Mouse (Mus musculus) cerebellum, postnatal 25 days (tissue): Measurements from ENCODE around the gene Cdc20b.
"Not testable (repeated sequence)": the region's sequence is repeated elsewhere in the genome, so short reads cannot be mapped to it uniquely, and the experiment has no call there.

Source experiments
- DNase-seq, 2 experiments: peaks; one replicate each; pipeline ENCODE4 v3.0.0; 2021; ENCODE audit warnings: mixed read lengths in 2 of 2

Gene Cdc20b

DNA sequence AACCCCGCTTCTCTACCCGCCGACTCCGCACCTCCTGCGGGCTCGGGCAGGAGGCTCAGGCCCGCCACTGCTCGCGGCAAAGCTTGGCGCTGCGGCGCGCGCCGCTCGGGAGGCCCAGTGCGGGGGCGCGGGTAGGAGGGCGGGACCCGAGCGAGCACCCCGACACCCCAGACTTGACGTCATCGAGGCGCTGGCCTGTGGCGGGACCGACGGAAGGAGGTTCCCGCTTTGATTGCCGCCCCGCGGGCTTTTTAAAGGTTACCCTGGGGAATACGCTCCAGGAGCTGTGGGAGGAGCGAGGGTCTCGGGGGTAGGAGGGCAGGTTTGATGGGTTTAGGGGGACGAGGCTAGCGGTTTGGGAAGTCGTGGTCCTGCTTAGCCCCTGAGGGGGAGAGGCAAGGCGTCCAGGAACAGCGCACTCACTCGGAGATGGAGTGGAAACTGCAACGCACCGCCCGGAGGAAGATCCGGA lies at the start of gene Cdc20b:
TSS of gene Cdc20b (plus strand) at position 162 of the 472 bp plus-strand sequence.
- peak; percentile 58 to 69 for DNase-seq

DNA sequence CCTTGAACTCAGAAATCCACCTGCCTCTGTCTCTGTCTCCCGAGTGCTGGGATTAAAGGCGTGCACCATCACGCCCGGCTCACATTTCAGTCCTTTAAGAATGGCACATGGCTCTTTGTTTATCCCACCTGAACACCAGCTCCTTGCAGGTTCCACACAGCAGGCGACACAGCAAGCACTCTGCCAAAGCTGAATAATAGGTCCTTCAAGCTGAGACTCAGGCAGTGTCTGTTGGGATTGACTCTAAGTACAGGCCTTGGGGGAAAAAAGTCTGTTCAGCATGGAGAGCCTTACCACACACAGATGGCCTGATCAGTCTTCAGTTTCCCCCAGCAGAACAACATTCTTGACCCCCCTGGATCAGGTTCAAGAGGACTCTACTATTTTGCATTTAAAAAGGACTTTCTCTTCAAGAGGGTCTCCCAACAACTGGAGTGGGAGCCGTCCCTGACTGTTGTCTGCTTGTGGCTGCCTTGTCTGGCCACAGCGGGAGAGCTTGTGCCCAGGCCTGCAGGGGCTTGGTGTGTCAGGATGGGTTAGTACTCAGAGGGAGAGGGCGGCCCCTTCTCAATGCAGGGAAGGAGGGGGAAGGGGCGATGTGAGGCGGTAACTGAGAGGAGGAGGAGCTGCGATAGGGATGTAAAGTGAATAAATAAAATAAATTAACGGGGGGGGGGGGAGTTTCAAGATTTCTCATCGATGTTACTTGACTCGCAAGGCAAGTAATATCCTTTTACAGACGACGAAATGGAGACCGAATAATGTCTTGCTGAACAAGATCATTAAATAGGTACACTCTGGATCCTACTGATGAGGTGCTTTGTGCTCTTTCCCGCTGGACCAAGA lies 49.1 kb upstream of the Cdc20b start:
- no peak for DNase-seq

DNA sequence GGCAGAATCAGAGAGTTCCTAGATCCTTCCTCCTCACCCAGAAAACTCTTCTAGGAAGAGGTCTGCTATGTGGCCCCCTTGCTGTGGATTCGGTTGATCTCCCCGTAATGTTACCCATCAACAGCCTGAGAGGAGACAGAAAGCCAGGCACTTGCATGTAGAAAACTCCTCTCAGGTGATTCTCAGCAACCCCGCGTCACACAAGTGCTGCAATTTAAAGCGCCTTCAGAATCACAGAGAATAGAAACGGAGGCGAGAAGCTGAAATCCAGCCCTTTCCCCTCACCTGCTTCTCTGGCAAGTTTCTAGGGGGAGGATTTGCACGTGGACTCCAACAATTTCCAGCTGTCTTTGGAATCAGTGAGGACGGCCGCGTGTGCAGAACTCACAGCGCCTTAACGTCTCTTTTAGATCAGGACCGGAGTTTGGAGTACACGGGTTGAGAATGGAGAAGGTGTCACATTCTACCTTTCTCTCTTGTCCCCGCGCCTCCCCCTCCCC lies 48.4 kb upstream of the Cdc20b start:
- no peak for DNase-seq

- DNase-seq = peak; percentile 82 to 89
These were observed 47.4 kb upstream of the Cdc20b start, which contains the start of gene Ccno for GRCm38 (mm10) chr13:112987532-112987943. Gene Ccno (plus strand): TSS chr13:112987802.

GRCm38 (mm10) chr13:112987991-112988390 lies 46.9 kb upstream of the Cdc20b start:
- peak in 1 of 2 experiments; percentile 49 for DNase-seq

DNA sequence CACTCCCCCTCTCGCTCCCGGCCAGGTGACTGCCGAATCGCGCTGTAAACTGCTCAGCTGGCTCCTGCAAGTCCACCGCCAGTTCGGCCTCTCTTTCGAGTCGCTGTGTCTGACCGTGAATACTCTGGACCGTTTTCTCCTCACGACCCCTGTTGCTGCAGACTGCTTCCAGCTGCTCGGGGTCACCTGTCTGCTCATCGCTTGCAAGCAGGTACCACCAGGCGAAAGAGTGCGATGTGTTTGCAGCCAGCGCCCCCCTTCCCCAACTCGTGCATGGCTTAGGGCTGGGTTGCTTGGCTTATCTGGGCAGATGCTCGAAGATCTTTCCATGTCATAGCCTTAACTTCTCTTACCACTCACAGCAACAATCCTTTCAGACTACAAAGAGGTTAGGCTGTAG lies 46.0 kb upstream of the Cdc20b start:
- DNase-seq = peak in 1 of 2 experiments; percentile 14

DNA sequence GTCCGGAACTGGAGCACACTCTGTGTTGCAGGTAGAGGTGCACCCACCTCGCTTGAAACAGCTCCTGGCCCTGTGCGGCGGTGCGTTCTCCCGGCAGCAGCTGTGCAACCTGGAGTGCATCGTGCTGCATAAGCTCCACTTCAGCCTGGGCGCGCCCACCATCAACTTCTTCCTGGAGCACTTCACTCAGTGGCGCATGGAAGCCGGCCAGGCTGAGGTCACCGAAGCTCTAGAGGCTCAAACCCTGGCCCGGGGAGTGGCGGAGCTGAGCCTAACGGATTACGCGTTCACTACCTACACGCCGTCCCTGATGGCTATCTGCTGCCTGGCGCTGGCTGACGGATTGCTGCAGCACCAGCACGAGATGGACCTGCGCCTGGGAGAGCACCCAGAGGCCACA lies 45.4 kb upstream of the Cdc20b start:
- DNase-seq = no peak

DNA sequence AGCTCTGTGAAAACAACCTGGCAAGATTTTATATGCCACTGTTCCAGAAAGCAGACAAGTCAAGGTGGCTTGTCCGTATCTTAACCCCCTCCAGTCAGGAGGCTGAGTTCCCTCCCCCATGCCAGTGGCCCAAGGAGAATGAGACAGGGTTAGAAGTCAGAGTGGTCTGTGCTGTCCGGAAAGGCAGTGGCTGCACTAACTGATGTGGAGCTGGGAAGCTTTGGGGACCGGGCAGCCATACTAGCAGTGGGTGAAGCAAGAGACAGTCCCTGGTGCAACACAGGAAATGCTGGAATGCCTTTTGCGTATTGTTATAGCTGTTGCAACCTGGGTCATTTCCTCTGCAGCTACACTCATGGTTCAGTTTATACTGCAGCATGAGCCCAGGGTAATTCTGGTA lies 44.6 kb upstream of the Cdc20b start:
- DNase-seq = no peak

GRCm38 (mm10) chr13:112993531-112994152 lies 41.3 kb upstream of the Cdc20b start, which contains the start of gene Mcidas:
Gene Mcidas (plus strand): TSS chr13:112993845.
- peak; percentile 49 to 64 for DNase-seq

DNA sequence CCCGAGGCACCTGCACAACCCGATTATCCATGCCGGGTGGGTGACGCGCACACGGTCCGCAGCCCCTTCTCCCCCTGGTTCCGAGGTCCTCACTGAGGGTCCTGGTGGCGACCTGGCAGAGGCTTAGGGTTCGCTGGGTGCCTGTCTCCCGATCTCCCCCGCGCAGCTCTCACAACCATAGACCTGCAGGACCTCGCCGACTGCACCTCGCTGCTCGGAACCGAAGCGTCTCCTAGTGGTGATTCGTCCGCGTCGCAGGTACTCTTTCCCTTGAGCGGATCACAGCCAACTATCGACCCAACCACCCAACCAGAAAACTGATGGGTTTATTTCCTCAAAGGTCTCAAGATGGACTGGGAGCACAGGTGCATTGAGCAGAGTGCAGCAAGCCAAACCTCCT lies 40.7 kb upstream of the Cdc20b start:
- DNase-seq = peak; percentile 75 to 86

DNA sequence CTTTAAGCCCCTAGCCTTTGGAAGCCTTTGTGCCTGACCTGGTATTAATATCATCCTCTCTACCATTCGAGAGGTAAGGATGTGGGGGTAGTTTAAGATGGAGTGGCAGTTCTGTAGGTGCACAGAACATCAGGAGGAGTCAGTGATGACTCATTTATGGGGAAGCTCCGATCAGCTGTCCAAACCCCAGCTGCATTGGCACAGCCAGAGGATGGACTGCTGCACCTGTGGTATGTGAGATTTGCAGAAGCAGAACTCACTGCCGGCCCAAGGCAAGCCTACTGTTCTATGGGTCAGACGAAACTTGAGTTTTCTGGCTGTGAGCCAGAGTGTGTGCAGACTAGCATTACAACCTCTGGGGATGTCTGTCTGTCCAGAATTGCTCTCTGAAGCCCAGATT lies 38.5 kb upstream of the Cdc20b start:
- DNase-seq = no peak

DNA sequence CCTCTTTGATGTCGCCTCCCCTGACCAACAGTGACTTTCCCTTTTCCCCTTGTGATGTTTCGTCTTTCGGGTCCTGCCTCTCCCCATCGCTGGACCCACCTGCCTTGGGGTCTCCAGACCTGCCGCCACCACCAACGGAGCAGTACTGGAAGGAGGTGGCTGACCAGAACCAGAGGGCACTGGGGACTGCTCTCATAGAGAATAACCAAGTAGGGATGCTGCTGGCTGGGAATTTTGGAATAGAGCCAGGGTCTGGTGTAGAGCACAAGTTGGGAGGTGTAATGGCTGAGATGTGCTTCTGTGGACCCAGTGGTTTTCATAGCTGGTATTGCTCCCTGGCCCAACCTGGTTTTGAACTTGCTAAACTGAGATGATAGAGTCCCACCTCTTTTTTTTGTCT lies 37.5 kb upstream of the Cdc20b start:
- no peak for DNase-seq

DNA sequence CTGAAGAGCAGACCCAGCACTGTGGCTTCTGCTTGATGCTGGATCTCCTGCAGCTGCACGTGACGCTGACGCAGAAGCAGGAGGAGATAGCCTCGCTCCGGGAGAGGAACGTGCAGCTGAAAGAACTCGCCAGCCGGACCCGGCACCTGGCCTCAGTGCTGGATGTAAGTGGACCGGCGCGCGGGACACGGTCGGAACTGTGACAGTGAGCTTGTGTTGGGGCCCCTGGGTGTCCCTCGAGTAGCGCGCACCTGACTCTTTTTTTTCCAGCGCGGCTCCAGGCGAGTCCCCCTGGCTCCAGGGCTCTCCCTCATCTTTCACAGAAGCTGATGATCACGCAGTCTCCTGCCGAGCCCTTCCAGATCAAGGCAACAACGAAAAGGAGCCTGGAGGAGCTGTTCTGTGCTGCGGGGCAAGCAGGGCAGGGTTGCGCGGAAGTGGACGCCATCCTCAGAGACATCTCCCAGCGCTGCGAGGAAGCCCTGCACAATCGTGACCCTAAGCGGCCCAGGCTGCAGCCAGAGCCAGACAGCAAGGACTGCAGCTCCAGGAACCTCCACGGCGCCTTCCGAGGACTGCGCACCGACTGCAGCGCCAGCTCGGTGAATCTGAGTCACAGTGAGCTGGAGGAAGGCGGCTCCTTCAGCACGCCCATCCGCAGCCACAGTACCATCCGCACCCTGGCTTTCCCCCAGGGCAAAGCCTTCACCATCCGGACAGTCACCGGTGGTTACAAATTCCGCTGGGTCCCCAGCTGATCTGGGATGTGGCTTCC lies 36.3 kb upstream of the Cdc20b start:
- DNase-seq = peak; percentile 40 to 49

- no peak for DNase-seq
These were observed 34.8 kb upstream of the Cdc20b start for GRCm38 (mm10) chr13:113000090-113000489.

GRCm38 (mm10) chr13:113000576-113001318 lies 34.2 kb upstream of the Cdc20b start:
- DNase-seq = no peak

DNA sequence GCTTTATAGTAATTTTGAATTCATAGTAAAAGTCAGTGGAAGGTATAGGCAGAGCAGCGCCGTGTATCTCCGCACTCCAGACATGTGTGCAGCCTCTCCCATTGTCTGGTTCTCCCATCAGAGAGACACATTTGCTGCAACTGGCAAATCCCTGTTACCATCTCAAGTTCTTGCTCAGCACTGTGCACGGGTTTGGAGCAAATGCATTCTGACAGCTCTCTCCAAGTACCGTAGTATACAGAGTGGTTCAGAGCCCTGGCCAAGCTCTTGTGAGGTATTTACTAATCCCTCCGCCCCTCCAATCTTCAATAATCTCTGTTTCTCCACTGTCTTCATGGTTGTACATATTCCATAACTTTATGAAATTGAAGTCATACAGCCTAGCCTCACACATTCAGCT lies 22.2 kb upstream of the Cdc20b start:
- no peak for DNase-seq

DNA sequence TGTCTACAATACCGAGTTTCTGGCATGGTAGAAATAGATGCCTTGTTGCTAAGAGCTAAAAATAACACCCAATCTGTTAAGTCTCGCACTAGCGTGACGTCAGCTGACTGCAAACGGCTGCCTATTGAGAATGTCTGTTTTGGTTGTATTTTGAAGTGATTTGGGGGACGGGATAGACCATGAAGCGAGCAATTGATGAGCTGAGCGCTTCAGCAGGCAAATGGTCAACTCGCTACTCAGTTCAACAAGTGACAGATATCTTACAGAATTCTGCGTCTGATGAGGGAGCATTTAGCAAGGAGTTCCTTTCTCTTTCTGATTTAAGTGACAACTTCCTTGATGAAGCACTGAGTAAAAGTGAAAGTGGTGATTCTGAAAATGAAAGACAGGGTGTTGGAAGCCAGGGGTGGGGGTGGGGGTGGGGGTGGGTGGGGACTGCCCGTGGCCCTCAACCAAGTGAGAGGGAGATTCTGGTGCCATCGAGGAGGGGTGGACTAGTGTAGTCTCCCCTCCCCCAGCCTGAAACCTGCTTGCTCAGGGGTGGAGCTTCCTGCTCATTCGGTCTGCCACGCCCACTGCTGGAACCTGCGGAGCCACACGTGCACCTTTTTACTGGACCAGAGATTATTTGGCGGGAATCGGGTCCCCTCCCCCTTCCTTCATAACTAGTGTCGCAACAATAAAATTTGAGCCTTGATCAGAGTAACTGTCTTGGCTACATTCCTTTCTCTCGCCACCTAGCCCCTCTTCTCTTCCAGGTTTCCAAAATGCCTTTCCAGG lies 21.5 kb upstream of the Cdc20b start:
- DNase-seq = not testable (repeated sequence)

DNA sequence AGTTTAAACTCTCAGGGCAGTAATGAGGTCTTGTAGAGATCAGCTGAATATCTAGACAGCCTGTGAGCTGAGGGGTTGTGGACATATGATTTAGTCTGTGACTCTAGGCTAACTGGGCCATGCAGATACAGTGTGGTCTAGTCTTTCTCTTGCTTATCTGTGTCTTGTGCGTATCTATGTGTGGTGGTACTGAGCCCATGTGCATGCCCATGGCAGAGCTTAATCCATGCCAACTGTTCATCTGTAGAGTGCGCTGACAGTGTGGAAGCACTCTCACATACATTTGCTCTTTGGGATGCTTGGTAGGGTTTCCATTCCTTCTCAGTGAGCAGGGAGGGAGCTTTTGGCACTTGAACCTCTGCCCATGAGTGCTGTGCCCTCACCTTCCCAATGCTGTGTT lies 13.4 kb upstream of the Cdc20b start:
- no peak for DNase-seq

GRCm38 (mm10) chr13:113022467-113022866 lies 12.4 kb upstream of the Cdc20b start:
- DNase-seq = no peak

DNA sequence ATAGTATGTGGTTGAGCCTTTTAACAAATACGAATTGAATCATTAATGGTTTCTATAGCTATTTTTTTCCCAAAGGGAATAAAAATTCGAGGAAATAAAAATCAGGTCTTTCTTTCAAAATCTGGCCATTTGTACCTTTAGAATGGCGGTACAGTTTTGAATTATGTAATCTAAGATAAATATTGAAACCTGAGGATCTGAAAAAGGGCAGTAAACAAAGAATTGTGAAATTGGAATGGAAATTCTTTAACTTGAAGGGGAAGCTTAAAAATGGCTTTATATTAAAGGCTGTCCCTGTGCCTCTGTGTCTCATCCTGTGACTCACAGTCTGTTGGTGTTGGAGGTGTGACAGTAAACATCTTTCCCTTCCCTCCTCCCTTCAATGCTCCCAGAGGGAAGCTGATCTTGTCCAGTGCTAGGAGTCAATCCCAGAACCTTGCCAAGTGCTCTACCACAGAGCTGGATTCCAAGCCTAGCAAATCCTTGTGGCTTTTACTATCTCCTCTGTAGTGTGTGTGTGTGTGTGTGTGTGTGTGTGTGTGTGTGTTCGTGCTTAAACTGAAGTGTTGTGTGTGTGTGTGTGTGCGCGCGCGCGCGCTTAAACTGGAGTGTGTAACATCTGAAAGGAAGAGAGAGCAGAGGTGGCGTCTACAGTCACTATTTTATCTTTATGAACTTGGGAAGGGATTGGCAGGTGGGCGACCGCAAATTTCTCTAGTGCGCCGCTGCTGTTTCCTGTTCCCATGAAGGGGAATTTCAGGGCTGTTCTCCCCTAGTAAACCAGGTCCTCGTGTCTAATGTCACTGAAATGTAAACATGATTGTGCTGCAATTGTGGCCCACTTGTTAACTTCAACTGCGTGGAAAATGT lies 11.4 kb upstream of the Cdc20b start:
- no peak for DNase-seq
